Mouse (Mus musculus) heart, embryonic 15.5 days (tissue): ENCODE results near the gene Ube2d1. TPM values are rescaled to one million over a fixed set of nuclear protein-coding genes. Genes with fewer than 3 reads are reported as not detected.
A peak's percentile ranks its signal among the peaks of the same experiment; 100 is the strongest.

Experiments
- ATAC-seq: fragments of 200-750 bp; cut with Nextera tagmentation; replicated peaks from 2 replicates; pipeline ENCODE4 v1.8.0; 2017; ENCODE audit warnings: low read depth, moderate TSS enrichment; ENCODE audit not compliant: insufficient number of reproducible peaks, insufficient read depth, low FRiP score
- H3K27ac ChIP-seq: fragments of 300-500 bp; sonication (generic); 2 replicates; pipeline ENCODE4 v1.5.1; 2015; ENCODE audit warnings: mild to moderate bottlenecking, inconsistent platforms
- H3K27me3 ChIP-seq: fragments of 300-500 bp; sonication (generic); 2 replicates; pipeline ENCODE4 v1.6.1; 2015; ENCODE audit warnings: inconsistent platforms
- H3K36me3 ChIP-seq: fragments of 300-500 bp; sonication (generic); 2 replicates; pipeline ENCODE4 v1.6.1; 2015; ENCODE audit warnings: mild to moderate bottlenecking, inconsistent platforms
- H3K4me1 ChIP-seq: fragments of 300-500 bp; sonication (generic); replicated peaks from 2 replicates; pipeline ENCODE4 v1.6.1; 2015; ENCODE audit warnings: inconsistent platforms
- H3K4me2 ChIP-seq: fragments of 300-500 bp; sonication (generic); 2 replicates; pipeline ENCODE4 v1.6.1; 2015; ENCODE audit warnings: inconsistent platforms, mild to moderate bottlenecking, moderate library complexity
- H3K4me3 ChIP-seq: fragments of 300-500 bp; sonication (generic); 2 replicates; pipeline ENCODE4 v1.5.1; 2015; ENCODE audit warnings: mild to moderate bottlenecking, inconsistent platforms
- H3K9ac ChIP-seq: fragments of 300-500 bp; sonication (generic); 2 replicates; pipeline ENCODE4 v1.6.1; 2015; ENCODE audit warnings: mild to moderate bottlenecking, inconsistent platforms
- H3K9me3 ChIP-seq: fragments of 300-500 bp; sonication (generic); replicated peaks from 2 replicates; pipeline ENCODE4 v1.6.1; 2016; ENCODE audit warnings: inconsistent platforms
- WGBS: fragments of 180-500 bp; shearing (Covaris S2); methylation state at CpG from one replicate; pipeline ENCODE4 v1.1.7; 2015; ENCODE audit warnings: mixed read lengths; 5-methylcytosine and 5-hydroxymethylcytosine counted together
- polyA plus RNA-seq: library from polyadenylated mRNA; unstranded; fragments of >200 nt; fragmentation: Nextera tagmentation; extraction: Ambion mirVana; gene quantifications from 2 replicates; pipeline ENCODE4 v1.2.1, GENCODE M21; 2015

Gene Ube2d1
- polyA plus RNA-seq, 1 experiment from 2014 or later: 53.9 TPM

- H3K9me3 ChIP-seq: no peaks in the 10 kb centered on the region
- no peak for ATAC-seq
- H3K36me3 ChIP-seq: peaks cover 26% of the 10 kb centered on the region; the same call in 1 of the 2 replicates
- no peak overlapping the region for H3K27ac ChIP-seq
- no peak overlapping the region for H3K9ac ChIP-seq
- WGBS: 73% methylated on average over 5 of the region's 5 CpGs
- peaks cover 4% of the 10 kb centered on the region for H3K4me1 ChIP-seq
- no peak overlapping the region for H3K4me3 ChIP-seq
- H3K4me2 ChIP-seq: no peak overlapping the region
- no peaks in the 10 kb centered on the region for H3K27me3 ChIP-seq
Measured at GRCm38 (mm10) chr10:71252421-71252820, 32.6 kb downstream of the Ube2d1 start.

GRCm38 (mm10) chr10:71251846-71252245, 33.2 kb downstream of the Ube2d1 start:
- H3K9ac ChIP-seq: no peak overlapping the region
- peaks cover 20% of the 10 kb centered on the region; the same call in 1 of the 2 replicates for H3K36me3 ChIP-seq
- no peak overlapping the region for H3K4me3 ChIP-seq
- ATAC-seq: no peak
- WGBS: 77% methylated on average over 5 of the region's 5 CpGs
- no peaks in the 10 kb centered on the region for H3K9me3 ChIP-seq
- H3K27ac ChIP-seq: no peak overlapping the region
- no peak overlapping the region for H3K4me2 ChIP-seq
- H3K4me1 ChIP-seq: peaks cover 4% of the 10 kb centered on the region
- no peaks in the 10 kb centered on the region for H3K27me3 ChIP-seq

- 94% methylated on average over 5 of the region's 5 CpGs for WGBS
- Histone ChIP-seq H3K9me3 (no peaks in the 10 kb centered on the region), H3K27ac (no peak overlapping the region), H3K4me3 (no peak overlapping the region), H3K9ac (no peak overlapping the region), H3K4me2 (no peak overlapping the region), H3K4me1 (peaks cover 4% of the 10 kb centered on the region), H3K27me3 (no peaks in the 10 kb centered on the region), H3K36me3 (peaks cover 16% of the 10 kb centered on the region; the same call in 1 of the 2 replicates)
- ATAC-seq: no peak
Measured at GRCm38 (mm10) chr10:71251256-71251655, 33.8 kb downstream of the Ube2d1 start.

- Histone ChIP-seq H3K9me3 (no peaks in the 10 kb centered on the region), H3K27me3 (no peaks in the 10 kb centered on the region), H3K9ac (no peak overlapping the region), H3K36me3 (peaks cover 8% of the 10 kb centered on the region; the same call in 1 of the 2 replicates), H3K4me2 (peak overlapping the region; percentile 51), H3K27ac (peak overlapping the region; percentile 20; the same call in 1 of the 2 replicates), H3K4me3 (peak overlapping the region; percentile 31), H3K4me1 (peaks cover 4% of the 10 kb centered on the region)
- ATAC-seq: no peak; the same call in 1 of the 2 replicates
- 60% methylated on average over 17 of the region's 17 CpGs for WGBS
Measured at GRCm38 (mm10) chr10:71250472-71250871, 34.6 kb downstream of the Ube2d1 start.

- no peaks in the 10 kb centered on the region for H3K27me3 ChIP-seq
- H3K9ac ChIP-seq: no peak overlapping the region
- no peak for ATAC-seq
- H3K9me3 ChIP-seq: no peaks in the 10 kb centered on the region
- 61% methylated on average over 10 of the region's 10 CpGs for WGBS
- H3K27ac ChIP-seq: no peak overlapping the region
- H3K36me3 ChIP-seq: 0 out of 2 replicates have a peak, but pooled peaks cover under 1% of the 10 kb centered on the region
- peaks cover 4% of the 10 kb centered on the region for H3K4me1 ChIP-seq
- no peak overlapping the region for H3K4me2 ChIP-seq
- no peak overlapping the region for H3K4me3 ChIP-seq
Measured at GRCm38 (mm10) chr10:71249086-71249880, 35.8 kb downstream of the Ube2d1 start.

- Histone ChIP-seq H3K27me3 (no peaks in the 10 kb centered on the region), H3K27ac (no peak overlapping the region), H3K4me2 (no peak overlapping the region), H3K36me3 (no peaks in the 10 kb centered on the region), H3K4me3 (no peak overlapping the region), H3K9me3 (no peaks in the 10 kb centered on the region), H3K4me1 (peaks cover 4% of the 10 kb centered on the region), H3K9ac (no peak overlapping the region)
- ATAC-seq: no peak
- WGBS: 43% methylated on average over 7 of the region's 7 CpGs
Measured at GRCm38 (mm10) chr10:71246956-71247355, 38.1 kb downstream of the Ube2d1 start.

GRCm38 (mm10) chr10:71239479-71240120, 45.5 kb downstream of the Ube2d1 start:
- no peak for ATAC-seq
- H3K27ac ChIP-seq: no peak overlapping the region
- H3K36me3 ChIP-seq: peaks cover 8% of the 10 kb centered on the region
- no peak overlapping the region for H3K9ac ChIP-seq
- peaks cover 4% of the 10 kb centered on the region; the same call in 1 of the 2 replicates for H3K27me3 ChIP-seq
- no peaks in the 10 kb centered on the region for H3K9me3 ChIP-seq
- 51% methylated on average over 6 of the region's 6 CpGs for WGBS
- H3K4me3 ChIP-seq: 0 out of 2 replicates have a peak overlapping the region, but pooled peaks have one; percentile 10
- H3K4me1 ChIP-seq: peaks cover 10% of the 10 kb centered on the region
- 0 out of 2 replicates have a peak overlapping the region, but pooled peaks have one; percentile 25 for H3K4me2 ChIP-seq

- Histone ChIP-seq H3K27ac (peak within 1 kb of the TSS; percentile 81), H3K4me2 (peak within 1 kb of the TSS; percentile 80), H3K4me1 (peaks cover 10% of the 10 kb centered on the region), H3K9me3 (no peaks in the 10 kb centered on the region), H3K9ac (peak within 1 kb of the TSS; percentile 96), H3K36me3 (peaks cover 19% of the 10 kb centered on the region), H3K27me3 (peaks cover 4% of the 10 kb centered on the region; the same call in 1 of the 2 replicates), H3K4me3 (peak within 1 kb of the TSS; percentile 93)
- ATAC-seq: no peak
- WGBS: 7% methylated on average over 7 of the region's 7 CpGs
Measured at GRCm38 (mm10) chr10:71238240-71238554, 46.9 kb downstream of the Ube2d1 start, which contains the start of gene Tfam. Tfam (minus strand) TSS chr10:71238280.

GRCm38 (mm10) chr10:71237516-71238239, 47.4 kb downstream of the Ube2d1 start:
- H3K36me3 ChIP-seq: peaks cover 24% of the 10 kb centered on the region
- peaks cover 10% of the 10 kb centered on the region for H3K4me1 ChIP-seq
- peak overlapping the region; percentile 93 for H3K4me3 ChIP-seq
- peak; percentile 98 for ATAC-seq
- peaks cover 4% of the 10 kb centered on the region; the same call in 1 of the 2 replicates for H3K27me3 ChIP-seq
- H3K9ac ChIP-seq: peak overlapping the region; percentile 96
- under 1% methylated on average over 68 of the region's 68 CpGs for WGBS
- no peaks in the 10 kb centered on the region for H3K9me3 ChIP-seq
- peak overlapping the region; percentile 81 for H3K27ac ChIP-seq
- H3K4me2 ChIP-seq: peak overlapping the region; percentile 80

GRCm38 (mm10) chr10:71234071-71234470, 51.0 kb downstream of the Ube2d1 start:
- H3K4me2 ChIP-seq: no peak overlapping the region
- no peaks in the 10 kb centered on the region for H3K27me3 ChIP-seq
- no peak overlapping the region for H3K4me3 ChIP-seq
- H3K27ac ChIP-seq: no peak overlapping the region
- peaks cover 10% of the 10 kb centered on the region for H3K4me1 ChIP-seq
- H3K9me3 ChIP-seq: no peaks in the 10 kb centered on the region
- H3K9ac ChIP-seq: no peak overlapping the region
- H3K36me3 ChIP-seq: peaks cover 52% of the 10 kb centered on the region
- 95% methylated on average over 8 of the region's 8 CpGs for WGBS
- ATAC-seq: no peak

- Histone ChIP-seq H3K27me3 (no peaks in the 10 kb centered on the region), H3K27ac (no peak overlapping the region), H3K9me3 (no peaks in the 10 kb centered on the region), H3K4me1 (no peaks in the 10 kb centered on the region), H3K9ac (no peak overlapping the region), H3K36me3 (peaks cover 42% of the 10 kb centered on the region), H3K4me3 (no peak overlapping the region), H3K4me2 (no peak overlapping the region)
- WGBS: 37% methylated on average over 7 of the region's 7 CpGs
- ATAC-seq: no peak
Measured at GRCm38 (mm10) chr10:71225894-71226293, 59.2 kb downstream of the Ube2d1 start.
